Mouse (Mus musculus) lung, adult 2 months (tissue): ENCODE data around the gene Tpx2.

Source experiments
- CTCF ChIP-seq: fragments of 200-500 bp; IDR thresholded peaks from 2 replicates; pipeline ENCODE4 v1.5.1; 2011; ENCODE audit warnings: mild to moderate bottlenecking, low read length, control low read depth; ENCODE audit not compliant: insufficient read depth
- POLR2A ChIP-seq: fragments of 200-500 bp; IDR thresholded peaks from 2 replicates; pipeline ENCODE4 v1.6.1; 2011; ENCODE audit warnings: low read depth, mild to moderate bottlenecking, control low read depth, low read length, borderline replicate concordance; ENCODE audit errors: extremely low read depth

DNA sequence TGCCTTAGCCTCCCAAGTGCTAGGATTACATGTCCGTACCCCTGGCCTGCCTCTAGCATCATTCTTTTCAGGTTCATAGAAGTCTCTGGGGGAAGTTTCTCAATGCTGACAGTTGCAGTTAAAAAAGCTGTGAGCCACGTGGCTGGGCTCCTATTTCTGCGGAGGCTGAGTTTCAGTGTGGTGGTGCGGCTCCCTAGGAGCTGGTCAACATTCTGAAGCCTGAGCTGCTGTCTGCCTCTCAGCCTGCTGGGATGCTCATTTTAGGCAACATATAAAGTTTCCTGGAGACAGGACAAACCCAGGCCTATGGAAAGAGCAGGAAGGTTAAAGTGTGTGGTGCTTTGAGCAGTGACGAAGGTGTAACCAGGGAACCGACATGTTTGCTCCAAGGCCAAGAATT, 51.2 kb downstream of the Tpx2 start:
- TF ChIP-seq POLR2A = no peak
- TF ChIP-seq CTCF = no peak
